Mouse (Mus musculus) lung, adult 2 months (tissue): ENCODE data around the gene Vps13d. TPM values are rescaled to one million over a fixed set of nuclear protein-coding genes. Genes with fewer than 3 reads are reported as not detected.
A peak's percentile ranks its signal among the peaks of the same experiment; 100 is the strongest.

Source experiments
- DNase-seq: peaks from one replicate; pipeline ENCODE4 v3.0.0; 2022
- H3K4me1 ChIP-seq: fragments of 200-500 bp; 2 replicates; pipeline ENCODE4 v1.6.1; 2011; ENCODE audit warnings: low read length; ENCODE audit not compliant: control insufficient read depth, insufficient read depth
- H3K4me3 ChIP-seq: fragments of 200-500 bp; replicated peaks from 2 replicates; pipeline ENCODE3; 2011; ENCODE audit warnings: low read depth, mild to moderate bottlenecking, control low read depth, low read length; ENCODE audit errors: extremely low read depth
- CTCF ChIP-seq: fragments of 200-500 bp; IDR thresholded peaks from 2 replicates; pipeline ENCODE4 v1.5.1; 2011; ENCODE audit warnings: mild to moderate bottlenecking, low read length, control low read depth; ENCODE audit not compliant: insufficient read depth
- POLR2A ChIP-seq: fragments of 200-500 bp; IDR thresholded peaks from 2 replicates; pipeline ENCODE4 v1.6.1; 2011; ENCODE audit warnings: low read depth, mild to moderate bottlenecking, control low read depth, low read length, borderline replicate concordance; ENCODE audit errors: extremely low read depth
- WGBS: fragments of 180-500 bp; shearing (Covaris S2); methylation state at CpG from one replicate; pipeline ENCODE4 v1.1.7; 2018; 5-methylcytosine and 5-hydroxymethylcytosine counted together
- polyA plus RNA-seq: library from polyadenylated mRNA; depleted of rRNA; stranded (reverse); fragments of >200 nt; gene quantifications from 2 replicates; pipeline ENCODE4 v1.2.3, GENCODE M21; 2012

Gene Vps13d
- polyA plus RNA-seq, 1 experiment = 15.7 TPM

GRCm38 (mm10) chr4:144995826-144996225, 199.0 kb downstream of the Vps13d start:
- Histone ChIP-seq H3K4me1 (peaks cover 20% of the 10 kb centered on the region), H3K4me3 (no peak overlapping the region)
- DNase-seq = no peak
- TF ChIP-seq CTCF (no peak), POLR2A (no peak)
- WGBS = 55% methylated on average over 1 of the region's 1 CpGs

GRCm38 (mm10) chr4:144993047-144993917, 201.5 kb downstream of the Vps13d start:
- TF ChIP-seq CTCF (no peak), POLR2A (no peak)
- H3K4me3 ChIP-seq = no peak overlapping the region
- 58% methylated on average over 9 of the region's 9 CpGs for WGBS
- no peak for DNase-seq
- H3K4me1 ChIP-seq = peaks cover 5% of the 10 kb centered on the region; the same call in 1 of the 2 replicates

GRCm38 (mm10) chr4:144992413-144992812, 202.4 kb downstream of the Vps13d start:
- DNase-seq = no peak
- TF ChIP-seq CTCF (no peak), POLR2A (no peak)
- Histone ChIP-seq H3K4me3 (no peak overlapping the region), H3K4me1 (peaks cover 3% of the 10 kb centered on the region; the same call in 1 of the 2 replicates)
- WGBS = 54% methylated on average over 3 of the region's 3 CpGs

- TF ChIP-seq POLR2A (no peak), CTCF (no peak)
- peaks cover 3% of the 10 kb centered on the region for H3K4me1 ChIP-seq
- WGBS = 84% methylated on average over 5 of the region's 5 CpGs
Measured at GRCm38 (mm10) chr4:144988443-144989206, 206.2 kb downstream of the Vps13d start.

GRCm38 (mm10) chr4:144986016-144986805, 208.6 kb downstream of the Vps13d start:
- no peak for TF ChIP-seq CTCF
- TF ChIP-seq POLR2A = no peak
- Histone ChIP-seq H3K4me1 (peaks cover 7% of the 10 kb centered on the region), H3K4me3 (no peak overlapping the region)
- DNase-seq = no peak
- WGBS = 81% methylated on average over 7 of the region's 7 CpGs

More at GRCm38 (mm10) chr4:144988443-144989206, 206.2 kb downstream of the Vps13d start:
- DNase-seq = no peak
- no peak overlapping the region for H3K4me3 ChIP-seq

GRCm38 (mm10) chr4:144983821-144984371, 210.9 kb downstream of the Vps13d start:
- DNase-seq = no peak
- H3K4me1 ChIP-seq = peaks cover 9% of the 10 kb centered on the region
- 54% methylated on average over 8 of the region's 8 CpGs for WGBS
- TF ChIP-seq POLR2A = no peak
- TF ChIP-seq CTCF = no peak
- no peak overlapping the region for H3K4me3 ChIP-seq

GRCm38 (mm10) chr4:144983228-144983744, 211.5 kb downstream of the Vps13d start:
- Histone ChIP-seq H3K4me1 (peaks cover 9% of the 10 kb centered on the region), H3K4me3 (no peak overlapping the region)
- TF ChIP-seq CTCF (no peak), POLR2A (no peak)
- WGBS = 62% methylated on average over 8 of the region's 8 CpGs
- no peak for DNase-seq

GRCm38 (mm10) chr4:144980811-144981551, 213.8 kb downstream of the Vps13d start:
- Histone ChIP-seq H3K4me3 (no peak overlapping the region), H3K4me1 (peaks cover 9% of the 10 kb centered on the region)
- WGBS = 26% methylated on average over 8 of the region's 8 CpGs
- TF ChIP-seq POLR2A (peak; percentile 59; the same call in 1 of the 2 replicates), CTCF (no peak)
- DNase-seq = peak; percentile 58
